Mouse (Mus musculus) neural tube, embryonic 14.5 days (tissue): Measurements from ENCODE around the gene Foxb2. TPM values are rescaled to one million over a fixed set of nuclear protein-coding genes. Genes with fewer than 3 reads are reported as not detected.
A peak's percentile ranks its signal among the peaks of the same experiment; 100 is the strongest.

Source experiments
- ATAC-seq: fragments of 200-750 bp; cut with Nextera tagmentation; 2 replicates; pipeline ENCODE4 v1.8.0; 2017; ENCODE audit warnings: low read depth, mild to moderate bottlenecking, moderate TSS enrichment, moderate library complexity
- H3K27ac ChIP-seq: fragments of 300-500 bp; sonication (generic); 2 replicates; pipeline ENCODE4 v1.5.1; 2014; ENCODE audit warnings: low read depth, mild to moderate bottlenecking, control low read depth, low read length, moderate library complexity, mixed read lengths
- H3K27me3 ChIP-seq: fragments of 300-500 bp; sonication (generic); 2 replicates; pipeline ENCODE4 v1.6.1; 2014; ENCODE audit warnings: low read length; ENCODE audit not compliant: control insufficient read depth, insufficient read depth
- H3K36me3 ChIP-seq: fragments of 300-500 bp; sonication (generic); 2 replicates; pipeline ENCODE4 v1.6.1; 2014; ENCODE audit warnings: low read length, mixed read lengths; ENCODE audit not compliant: control insufficient read depth, insufficient read depth
- H3K4me1 ChIP-seq: fragments of 300-500 bp; sonication (generic); 2 replicates; pipeline ENCODE4 v1.6.1; 2014; ENCODE audit warnings: low read length; ENCODE audit not compliant: control insufficient read depth, insufficient read depth
- H3K4me2 ChIP-seq: fragments of 300-500 bp; sonication (generic); 2 replicates; pipeline ENCODE4 v1.6.1; 2014; ENCODE audit warnings: mild to moderate bottlenecking, low read depth, low read length, control low read depth
- H3K4me3 ChIP-seq: fragments of 300-500 bp; sonication (generic); 2 replicates; pipeline ENCODE4 v1.5.1; 2014; ENCODE audit warnings: low read depth, low read length, control low read depth, mixed read lengths
- H3K9ac ChIP-seq: fragments of 300-500 bp; sonication (generic); replicated peaks from 2 replicates; pipeline ENCODE4 v1.6.1; 2014; ENCODE audit warnings: low read depth, mild to moderate bottlenecking, control low read depth, low read length, mixed read lengths
- H3K9me3 ChIP-seq: fragments of 300-500 bp; sonication (generic); 2 replicates; pipeline ENCODE4 v1.6.1; 2016; ENCODE audit warnings: low read length; ENCODE audit not compliant: control insufficient read depth
- WGBS: fragments of 180-500 bp; shearing (Covaris S2); extraction: QIAGEN DNeasy Blood & Tissue Kit; methylation state at CpG from one replicate; pipeline ENCODE4 v1.1.7; 2014; 5-methylcytosine and 5-hydroxymethylcytosine counted together
- polyA plus RNA-seq: library from polyadenylated mRNA; unstranded; fragments of >200 nt; fragmentation: Nextera tagmentation; extraction: Ambion mirVana; gene quantifications from 2 replicates; pipeline ENCODE4 v1.2.1, GENCODE M21; 2014

The Foxb2 gene
- not detected in 2 replicates for polyA plus RNA-seq

DNA sequence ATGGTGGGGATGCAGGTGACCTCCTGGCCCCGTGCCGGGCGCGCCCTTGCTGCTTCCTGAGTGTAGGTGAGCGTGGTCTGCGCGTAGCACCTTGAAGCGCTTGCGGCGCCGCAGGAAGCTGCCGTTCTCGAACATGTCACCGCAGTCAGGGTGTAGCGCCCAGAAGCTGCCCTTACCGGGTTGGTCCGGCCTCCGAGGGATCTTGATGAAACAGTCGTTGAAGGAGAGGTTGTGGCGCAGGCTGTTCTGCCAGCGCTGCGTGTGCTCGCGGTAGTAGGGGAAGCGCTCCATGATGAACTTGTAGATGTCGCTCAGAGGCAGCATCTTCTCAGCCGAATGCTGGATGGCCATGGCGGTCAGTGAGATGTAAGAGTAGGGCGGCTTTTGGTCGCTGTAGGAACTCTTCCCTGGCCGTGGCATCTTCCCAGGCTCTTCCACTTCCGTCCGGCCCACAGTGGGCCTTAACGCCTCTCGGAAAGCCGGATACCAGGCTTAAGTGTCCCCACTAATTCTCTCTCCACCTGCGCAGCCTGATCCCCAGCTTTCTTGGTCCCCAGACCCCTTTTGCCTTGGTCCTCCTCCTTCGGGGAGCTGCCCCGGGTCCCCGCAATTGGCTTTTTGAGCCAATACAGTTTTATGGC is at the start of gene Foxb2:
Gene Foxb2 (minus strand): TSS at position 585 of the 641 bp plus-strand sequence.
- Histone ChIP-seq H3K4me3 (peak within 1 kb of the TSS; percentile 34), H3K27ac (no peak within 1 kb of the TSS), H3K9me3 (no peaks in the 10 kb centered on the region), H3K27me3 (peaks cover 61% of the 10 kb centered on the region), H3K4me2 (peak within 1 kb of the TSS; percentile 80), H3K36me3 (no peaks in the 10 kb centered on the region), H3K9ac (0 out of 2 replicates have a peak within 1 kb of the TSS, but pooled peaks have one; percentile 21), H3K4me1 (peaks cover 10% of the 10 kb centered on the region)
- 0 out of 2 replicates have a peak, but pooled peaks have one; percentile 5 for ATAC-seq
- WGBS: under 1% methylated on average over 33 of the region's 40 CpGs

DNA sequence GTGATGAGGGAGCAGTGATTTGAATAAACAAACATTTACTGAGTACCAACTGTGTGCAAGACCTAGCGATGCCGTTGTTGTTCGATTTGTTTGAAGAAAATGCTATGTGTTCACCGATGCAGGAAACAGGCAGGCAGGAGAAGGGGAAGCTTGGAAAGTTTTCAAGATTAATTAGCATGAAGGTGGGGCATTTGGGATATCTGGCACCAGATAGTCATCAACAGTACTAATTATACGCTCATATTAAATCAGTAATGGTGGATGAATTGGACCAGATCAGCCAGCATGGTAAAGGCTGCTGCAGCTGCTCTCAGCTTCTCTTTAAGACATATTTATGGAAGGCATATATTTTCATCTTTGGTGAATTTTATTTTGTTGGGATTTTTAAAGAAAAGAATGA is 37.9 kb upstream of the Foxb2 start:
- 71% methylated on average over 5 of the region's 5 CpGs for WGBS
- Histone ChIP-seq H3K9ac (no peak overlapping the region), H3K36me3 (no peaks in the 10 kb centered on the region), H3K27me3 (no peaks in the 10 kb centered on the region), H3K4me3 (no peak overlapping the region), H3K4me1 (no peaks in the 10 kb centered on the region), H3K4me2 (no peak overlapping the region), H3K9me3 (no peaks in the 10 kb centered on the region), H3K27ac (no peak overlapping the region)
- no peak for ATAC-seq

DNA sequence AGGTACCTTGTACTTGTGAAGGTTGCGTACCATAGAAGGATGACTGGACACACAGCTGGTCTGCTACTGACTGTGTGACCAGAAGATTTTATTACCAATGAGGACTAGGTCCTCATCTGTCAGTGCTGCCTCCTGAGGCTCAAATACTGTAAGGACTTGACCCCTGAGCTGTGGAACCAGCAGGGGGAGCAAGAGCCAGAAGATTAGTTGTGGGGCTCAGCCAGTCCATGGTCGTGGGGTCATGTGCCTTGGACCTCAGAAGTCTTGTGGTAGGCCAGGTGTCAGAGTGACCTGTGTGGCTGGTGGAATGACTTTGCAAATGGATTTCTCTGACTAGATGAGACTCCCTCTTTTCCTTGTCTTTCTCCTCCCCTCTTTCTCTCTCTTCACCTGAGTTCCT is 29.5 kb upstream of the Foxb2 start:
- ATAC-seq: no peak
- WGBS: 74% methylated on average over 2 of the region's 2 CpGs

DNA sequence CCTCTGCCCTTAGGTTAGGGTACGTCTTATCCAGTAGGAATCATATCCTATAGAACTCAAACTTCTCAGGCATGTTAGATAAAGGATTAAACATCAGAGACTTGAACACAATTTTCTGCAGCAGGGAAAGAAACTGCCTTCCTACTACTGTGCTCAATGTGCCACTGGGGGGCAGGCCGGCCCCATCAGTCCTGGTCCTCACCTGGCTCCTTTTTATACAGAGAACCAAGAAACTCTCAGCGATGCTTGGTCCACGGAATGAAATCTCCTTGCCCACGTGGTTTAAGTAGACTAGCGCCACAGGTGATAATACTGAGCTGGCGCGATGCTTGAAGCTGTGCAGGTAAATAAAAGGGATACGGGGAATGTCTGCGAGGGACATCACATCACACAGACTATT is 26.1 kb upstream of the Foxb2 start:
- WGBS: 59% methylated on average over 10 of the region's 10 CpGs
- Histone ChIP-seq H3K4me1 (no peaks in the 10 kb centered on the region), H3K4me2 (no peak overlapping the region), H3K36me3 (no peaks in the 10 kb centered on the region), H3K4me3 (no peak overlapping the region), H3K27ac (no peak overlapping the region), H3K27me3 (no peaks in the 10 kb centered on the region), H3K9ac (no peak overlapping the region), H3K9me3 (no peaks in the 10 kb centered on the region)
- ATAC-seq: no peak

More for the DNA sequence above, 29.5 kb upstream of the Foxb2 start:
- Histone ChIP-seq H3K27me3 (no peaks in the 10 kb centered on the region), H3K9me3 (no peaks in the 10 kb centered on the region), H3K4me1 (no peaks in the 10 kb centered on the region), H3K27ac (no peak overlapping the region), H3K36me3 (no peaks in the 10 kb centered on the region), H3K4me2 (no peak overlapping the region), H3K4me3 (no peak overlapping the region), H3K9ac (no peak overlapping the region)

DNA sequence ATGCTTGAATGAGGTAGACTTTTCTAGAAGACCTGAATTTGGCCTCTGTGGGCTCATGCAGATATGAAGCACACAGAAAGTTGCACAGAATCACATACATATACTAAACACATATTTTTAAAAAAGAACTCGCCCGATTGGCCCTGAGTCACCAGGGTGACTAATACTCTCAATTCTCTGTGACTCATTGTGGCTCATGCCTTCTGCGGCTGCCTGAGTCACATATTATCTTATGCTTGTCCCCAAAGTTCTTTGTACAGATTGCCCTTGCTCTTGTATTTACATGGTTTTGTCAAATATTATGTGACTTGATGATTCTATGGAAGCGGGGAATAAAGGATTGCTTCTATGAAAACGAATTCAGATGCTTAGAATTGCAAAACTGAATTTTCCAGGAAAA is 25.0 kb upstream of the Foxb2 start:
- H3K27ac ChIP-seq: no peak overlapping the region
- 96% methylated on average over 5 of the region's 5 CpGs for WGBS

DNA sequence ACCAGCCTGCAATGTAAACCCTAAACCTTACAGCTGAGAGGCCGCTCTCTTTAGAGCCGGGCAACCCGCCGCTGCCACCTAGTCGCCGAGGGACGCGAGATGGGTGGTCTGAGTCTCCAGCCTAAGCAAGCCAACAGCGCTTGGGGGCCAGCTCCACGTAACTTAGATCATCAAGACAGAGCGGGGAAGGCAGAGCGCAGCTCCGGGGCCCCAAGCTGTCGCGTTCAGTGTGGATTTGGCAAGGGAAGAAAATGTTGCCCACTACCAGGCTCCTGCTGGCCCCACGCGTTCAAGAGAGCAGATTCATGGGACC is 2.8 kb upstream of the Foxb2 start:
- ATAC-seq: no peak
- no peak overlapping the region for H3K4me2 ChIP-seq
- no peak overlapping the region for H3K4me3 ChIP-seq

More for the DNA sequence above, 25.0 kb upstream of the Foxb2 start:
- Histone ChIP-seq H3K27me3 (no peaks in the 10 kb centered on the region), H3K4me3 (no peak overlapping the region), H3K9me3 (no peaks in the 10 kb centered on the region), H3K4me1 (no peaks in the 10 kb centered on the region), H3K4me2 (no peak overlapping the region), H3K36me3 (no peaks in the 10 kb centered on the region), H3K9ac (no peak overlapping the region)
- ATAC-seq: no peak

DNA sequence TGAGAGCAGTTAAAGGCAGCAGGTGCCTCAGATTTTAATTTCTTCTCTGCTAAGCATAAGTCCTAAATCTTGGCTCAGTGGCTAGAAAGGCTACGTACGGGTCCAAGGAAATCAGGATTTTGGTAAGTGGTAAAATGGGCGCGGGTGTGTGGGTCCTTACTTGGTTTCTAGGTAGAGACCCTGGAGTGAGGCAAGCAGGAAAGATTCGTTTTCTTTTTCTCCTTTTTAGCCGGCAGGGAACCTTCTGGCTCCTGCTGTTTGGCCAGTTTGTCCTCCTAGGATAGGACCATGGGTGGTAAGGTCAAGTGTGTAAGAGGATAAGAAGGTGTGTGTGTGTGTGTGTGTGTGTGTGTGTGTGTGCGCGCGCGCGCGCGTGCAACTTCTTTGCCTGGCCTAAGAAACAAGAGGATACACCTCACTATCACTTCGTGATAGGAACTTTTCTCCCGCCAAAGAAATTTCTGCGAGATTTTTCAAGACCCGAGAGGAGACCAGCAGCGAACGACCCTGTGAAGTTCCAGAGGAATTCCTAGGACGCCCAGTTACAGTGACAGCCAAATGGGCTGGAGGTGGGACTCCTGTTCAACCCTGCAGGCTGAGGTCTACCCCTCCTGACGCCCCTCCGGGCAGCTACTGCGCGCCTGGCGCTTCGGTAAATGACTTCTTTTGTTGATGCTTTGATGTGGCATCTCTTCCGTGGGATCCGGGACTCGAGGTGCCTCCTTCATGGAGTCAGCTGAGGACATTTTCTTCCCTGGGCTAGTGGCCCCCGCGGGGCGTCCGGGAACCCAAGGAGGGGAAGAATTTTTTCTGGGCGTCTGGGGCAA is 2.2 kb upstream of the Foxb2 start:
- Histone ChIP-seq H3K4me2 (no peak overlapping the region), H3K4me1 (peaks cover 10% of the 10 kb centered on the region), H3K27me3 (peaks cover 43% of the 10 kb centered on the region), H3K9ac (no peak overlapping the region), H3K27ac (no peak overlapping the region), H3K4me3 (no peak overlapping the region), H3K36me3 (no peaks in the 10 kb centered on the region), H3K9me3 (no peaks in the 10 kb centered on the region)
- no peak for ATAC-seq
- WGBS: 1% methylated on average over 34 of the region's 34 CpGs

More for the DNA sequence above, 2.8 kb upstream of the Foxb2 start:
- WGBS: under 1% methylated on average over 17 of the region's 17 CpGs
- no peak overlapping the region for H3K27ac ChIP-seq
- no peaks in the 10 kb centered on the region for H3K36me3 ChIP-seq
- H3K9ac ChIP-seq: no peak overlapping the region
- H3K9me3 ChIP-seq: no peaks in the 10 kb centered on the region
- H3K4me1 ChIP-seq: peaks cover 10% of the 10 kb centered on the region
- peaks cover 39% of the 10 kb centered on the region for H3K27me3 ChIP-seq

DNA sequence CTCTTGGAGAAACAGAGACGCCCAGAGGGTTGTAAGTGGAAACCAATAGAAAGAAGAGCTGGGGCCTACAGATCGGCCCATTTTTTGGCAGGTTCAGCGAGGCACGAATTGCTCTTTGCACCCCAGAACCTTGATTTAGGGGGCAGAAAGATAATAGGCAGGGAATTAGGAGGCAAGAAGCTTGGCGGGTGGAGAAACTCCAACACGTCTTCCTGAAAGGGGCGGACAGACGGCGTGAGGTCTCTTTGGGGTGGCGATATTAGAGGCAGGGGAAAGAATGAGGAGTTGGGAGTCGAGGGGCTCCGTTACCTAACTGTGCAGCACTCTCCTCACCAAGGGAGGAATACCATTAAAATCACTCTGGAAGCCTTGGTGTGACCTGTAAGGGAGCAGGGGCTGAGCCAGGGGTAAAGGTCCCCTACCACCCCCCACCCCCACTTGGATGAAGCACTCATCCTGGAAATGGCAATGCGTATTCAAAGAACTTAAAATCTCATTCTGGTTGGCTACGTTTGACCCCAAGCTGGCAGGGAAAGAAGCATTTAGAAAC is 1.5 kb upstream of the Foxb2 start:
- Histone ChIP-seq H3K9ac (no peak overlapping the region), H3K4me2 (no peak overlapping the region), H3K36me3 (no peaks in the 10 kb centered on the region), H3K4me3 (no peak overlapping the region; the same call in 1 of the 2 replicates), H3K9me3 (no peaks in the 10 kb centered on the region), H3K27me3 (peaks cover 51% of the 10 kb centered on the region), H3K4me1 (peaks cover 10% of the 10 kb centered on the region), H3K27ac (no peak overlapping the region)
- no peak for ATAC-seq
- WGBS: 1% methylated on average over 14 of the region's 14 CpGs
